Mouse (Mus musculus): ENCODE data around the gene Chst10.

GRCm38 (mm10) chr1:38938849-38939248 lies 40.9 kb upstream of the Chst10 start, which contains the start of gene Nms:
- TF ChIP-seq POLR2A (IDR thresholded peaks at IDR 0.05; ENCODE audit: insufficient read length, low read depth) (no peak), USF1 (IDR thresholded peaks at IDR 0.05; ENCODE audit: low read depth) (no peak), TCF12 (IDR thresholded peaks at IDR 0.05; ENCODE audit: insufficient read depth, poor library complexity, severe bottlenecking) (no peak), E2F4 (IDR thresholded peaks at IDR 0.05; ENCODE audit: insufficient read depth) (no peak), TCF3 (IDR thresholded peaks at IDR 0.05; ENCODE audit: insufficient read length, low read depth) (no peak), POLR2AphosphoS2 (IDR thresholded peaks at IDR 0.05; ENCODE audit: insufficient read length, low read depth) (no peak), MAX (IDR thresholded peaks at IDR 0.05; ENCODE audit: low read depth) (no peak)
